Mouse (Mus musculus) heart, postnatal 14 days (tissue): ENCODE results near the gene Cd248. TPM values are rescaled to one million over a fixed set of nuclear protein-coding genes. Genes with fewer than 3 reads are reported as not detected.

ENCODE experiments used
- DNase-seq, 2 experiments: peaks; one replicate each; pipeline ENCODE4 v3.0.0; 2021 to 2022
- intact Hi-C: fragments of 180-260 bp; cut with DNase I; formaldehyde crosslinking; loops from one replicate; pipeline ENCODE4 v1.15.1; 2025
- total RNA-seq, 2 experiments: library from RNA; stranded (reverse); gene quantifications; 2 replicates each; pipeline ENCODE4 v1.2.3; 2021

Cd248 gene
- total RNA-seq, 2 experiments from 2014 or later, result 21.3 to 23.9 TPM

DNA sequence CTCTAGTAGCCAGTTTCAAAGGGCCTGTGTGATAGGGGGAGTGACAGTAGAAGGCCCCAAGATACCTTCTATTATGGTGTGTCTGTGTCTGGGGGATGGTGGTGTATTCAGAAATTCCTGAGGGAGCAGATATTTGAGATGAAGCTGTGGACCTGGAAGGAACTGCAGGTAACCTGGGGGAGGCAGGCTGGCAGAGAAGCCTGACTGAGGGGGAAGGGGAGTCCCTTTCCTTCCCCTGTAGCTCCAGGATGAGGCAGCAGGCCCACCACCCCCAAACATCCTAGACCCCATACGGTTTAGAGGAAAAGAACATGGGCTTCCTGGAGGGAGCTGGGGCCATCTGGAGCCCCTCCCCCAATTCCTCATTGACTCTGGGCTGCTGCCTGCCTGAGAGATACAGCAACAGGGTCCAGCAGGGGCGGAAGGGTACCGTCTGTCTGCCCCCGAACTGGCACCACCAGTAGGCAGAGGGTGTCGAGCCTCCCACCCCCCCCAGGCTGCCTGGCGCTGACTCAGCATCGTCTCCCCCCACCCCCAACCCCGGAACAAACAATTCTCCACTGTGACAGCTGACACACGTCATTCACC lies 28.1 kb downstream of the Cd248 start:
- DNase-seq, result no peak
- intact Hi-C loops, result loop anchor here (2.0 kb wide), 1 partner anchor 45 kb away; no protein-coding TSS in a partner anchor

DNA sequence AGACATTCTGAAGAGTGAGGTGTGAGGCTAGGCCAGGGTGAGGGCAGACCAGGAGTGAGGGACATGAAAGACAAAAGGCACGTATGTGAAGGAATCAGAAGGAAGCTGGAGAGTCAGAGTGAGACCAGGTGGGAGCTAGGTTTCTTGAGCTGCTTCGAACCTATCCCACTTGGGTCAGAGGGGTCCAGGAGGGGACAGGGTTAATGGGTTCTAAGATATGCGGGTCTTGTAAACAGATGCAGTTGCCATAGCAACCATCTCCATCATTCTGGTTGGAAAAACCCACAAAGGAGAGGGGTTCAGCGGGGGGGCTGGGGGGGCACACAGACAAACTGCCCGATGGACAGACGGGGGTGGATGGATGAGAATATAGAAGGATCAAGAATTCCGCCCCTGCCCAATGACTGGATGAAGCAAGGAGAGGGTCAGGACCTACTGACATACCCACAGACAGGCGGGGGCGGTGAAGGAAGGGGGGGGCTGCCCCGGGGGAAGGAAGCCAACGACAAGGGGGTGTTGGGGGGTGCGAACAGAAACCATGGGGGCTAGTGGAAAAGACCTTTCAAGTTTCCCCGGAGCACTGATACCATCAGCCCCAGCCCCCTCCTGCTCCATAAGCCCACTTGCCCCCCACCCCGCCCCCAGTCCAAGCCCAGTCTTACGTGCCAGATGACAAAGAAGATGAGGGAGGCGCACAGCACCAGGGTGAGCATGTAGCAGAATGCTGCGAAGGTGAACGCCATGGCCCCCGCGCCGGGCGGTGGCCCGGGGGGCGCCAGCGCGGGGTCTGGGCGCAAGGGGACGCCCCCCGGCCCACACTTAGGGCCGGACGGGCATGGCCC lies 29.9 kb downstream of the Cd248 start:
- DNase-seq, result no peak
- intact Hi-C loops, result no loop called here

- intact Hi-C loops, result no loop called here
- peak; percentile 73 to 76 for DNase-seq
Observed at GRCm38 (mm10) chr19:5098363-5099143, 30.7 kb downstream of the Cd248 start, which contains the start of gene Cnih2. Gene Cnih2, minus strand, starts transcription at chr19:5098521.

DNA sequence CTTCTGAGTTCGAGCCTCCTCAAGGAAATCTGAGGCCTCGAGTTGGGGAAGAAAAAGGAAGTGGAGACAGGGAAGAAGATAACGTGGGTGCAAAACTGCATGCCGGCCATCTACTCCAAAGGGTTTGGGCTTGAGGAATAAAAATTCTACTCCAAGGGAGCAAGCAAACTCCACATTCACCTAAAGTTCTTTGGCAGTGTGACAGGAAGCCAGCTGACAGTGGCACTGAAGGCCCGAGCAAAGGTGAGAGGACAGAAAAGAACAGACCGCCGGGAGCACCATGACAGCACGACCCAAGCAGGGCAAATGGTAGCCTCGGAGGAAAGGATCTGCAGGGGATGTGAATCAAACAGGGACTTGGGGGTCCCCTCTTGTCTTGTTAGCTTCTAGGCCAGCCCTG lies 38.2 kb downstream of the Cd248 start:
- intact Hi-C loops, result no loop called here

GRCm38 (mm10) chr19:5106731-5107191 lies 38.9 kb downstream of the Cd248 start, which contains the start of gene Rab1b:
Gene Rab1b, minus strand, starts transcription at chr19:5107072.
- peak; percentile 99 for DNase-seq
- intact Hi-C loops, result no loop called here

More for the DNA sequence above, 38.2 kb downstream of the Cd248 start:
- peak in 1 of 2 experiments; percentile 37 for DNase-seq

GRCm38 (mm10) chr19:5107556-5108270 lies 39.8 kb downstream of the Cd248 start:
- no peak for DNase-seq
- intact Hi-C loops, result no loop called here

GRCm38 (mm10) chr19:5108271-5108575 lies 40.3 kb downstream of the Cd248 start:
- peak in 1 of 2 experiments; percentile 52 for DNase-seq
- intact Hi-C loops, result no loop called here

DNA sequence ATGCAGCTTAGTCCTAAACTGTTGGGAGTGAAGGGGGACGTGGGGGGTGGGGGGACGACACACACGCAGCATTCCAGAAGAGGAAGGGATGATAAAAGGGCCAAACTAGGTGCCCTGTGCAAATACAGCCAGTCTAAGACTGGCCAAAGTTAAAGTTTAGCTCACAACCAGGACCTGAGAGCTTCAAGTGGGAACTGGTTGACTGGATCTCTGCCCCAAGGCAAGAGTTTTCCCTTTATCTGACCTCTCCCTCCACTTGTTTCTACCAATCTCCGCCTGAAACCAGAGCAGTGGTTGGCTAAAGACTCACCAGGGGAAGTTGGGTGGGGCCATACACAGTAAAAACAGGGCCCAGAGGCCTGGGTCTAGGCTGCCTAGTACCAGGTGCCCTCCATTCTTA lies 40.8 kb downstream of the Cd248 start:
- intact Hi-C loops, result no loop called here
- DNase-seq, result no peak

DNA sequence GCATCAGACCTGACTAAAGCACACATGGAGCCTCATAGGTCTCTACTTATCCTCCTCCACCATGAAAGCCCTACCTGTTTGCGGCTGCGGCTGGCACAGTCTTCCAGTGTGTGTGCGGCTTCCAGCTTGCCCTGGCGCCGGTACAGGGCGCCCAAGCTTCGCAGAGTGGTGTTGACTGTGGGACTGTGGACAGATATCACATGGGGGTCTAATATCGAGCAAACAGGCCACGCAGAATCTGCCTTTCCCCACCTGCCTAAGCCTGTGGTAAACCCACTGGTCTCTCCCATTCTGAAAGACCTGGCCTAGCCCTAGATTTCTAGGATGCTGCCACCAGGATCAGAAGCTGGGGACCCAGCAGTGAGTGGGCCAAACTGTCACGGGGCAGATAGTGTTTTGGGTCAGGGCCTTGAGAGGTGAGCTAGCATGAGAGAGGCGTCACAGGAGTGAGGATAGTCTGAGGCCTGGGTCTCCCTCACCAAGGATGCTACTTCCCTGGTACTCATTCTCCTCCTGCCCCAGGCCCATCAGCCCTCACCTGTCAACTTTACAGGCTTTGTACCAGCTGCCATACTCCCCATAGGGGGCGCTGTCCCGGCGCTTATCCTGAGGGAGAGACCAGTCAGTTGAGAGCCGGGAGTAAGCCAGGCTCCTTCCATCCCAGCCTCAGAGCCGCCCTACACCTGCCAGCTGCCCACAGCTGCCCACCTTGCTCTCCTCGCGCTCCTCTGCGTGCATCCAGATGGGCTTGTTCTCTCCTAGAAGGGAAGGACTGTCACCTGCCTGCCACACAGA lies 42.0 kb downstream of the Cd248 start:
- intact Hi-C loops, result no loop called here

GRCm38 (mm10) chr19:5113783-5114182 lies 45.9 kb downstream of the Cd248 start:
- DNase-seq, result no peak
- intact Hi-C loops, result no loop called here

More for the DNA sequence above, 42.0 kb downstream of the Cd248 start:
- no peak for DNase-seq

- intact Hi-C loops, result loop anchor here (2.0 kb wide), 1 partner anchor 21 kb away; no protein-coding TSS in a partner anchor
- DNase-seq, result peak; percentile 90 to 94
Observed at GRCm38 (mm10) chr19:5117494-5118383, 49.9 kb downstream of the Cd248 start.

- intact Hi-C loops, result loop anchor here (2.0 kb wide), 1 partner anchor 20 kb away; no protein-coding TSS in a partner anchor
- DNase-seq, result no peak
Observed at GRCm38 (mm10) chr19:5118384-5118698, 50.5 kb downstream of the Cd248 start, which contains the start of gene Klc2. Gene Klc2, minus strand, starts transcription at chr19:5118560.

Other genes with a start within 250 kb of the Cd248 start
- 10 to 100 TPM; 29.3 to 29.9 TPM for gene Ccs, start 228.7 kb upstream of the Cd248 start, total RNA-seq
- not detected for gene Ccdc87, start 228.7 kb upstream of the Cd248 start, total RNA-seq
- 10 to 100 TPM; 69.5 to 76.3 TPM for gene Ctsf, start 212.9 kb upstream of the Cd248 start, total RNA-seq
- gene Actn3, start 190.2 kb upstream of the Cd248 start, total RNA-seq, result under 1 TPM; 0.39 to 0.88 TPM
- 1 to 10 TPM; 4.3 to 4.6 TPM for gene Zdhhc24, start 189.4 kb upstream of the Cd248 start, total RNA-seq
- 1 to 10 TPM; 3.3 to 3.9 TPM for gene Bbs1, start 161.4 kb upstream of the Cd248 start, total RNA-seq
- 10 to 100 TPM; 25.4 to 26.0 TPM for gene Dpp3, start 139.8 kb upstream of the Cd248 start, total RNA-seq
- gene Peli3, start 125.0 kb upstream of the Cd248 start, total RNA-seq, result 1 to 10 TPM in 1 of 2 experiments, under 1 TPM in 1; 0.73 to 1.1 TPM
- 10 to 100 TPM; 54.4 to 59.0 TPM for gene Mrpl11, start 105.9 kb upstream of the Cd248 start, total RNA-seq
- not detected for gene Npas4, start 77.8 kb upstream of the Cd248 start, total RNA-seq
- 10 to 100 TPM; 15.2 to 15.3 TPM for gene Slc29a2, start 44.2 kb upstream of the Cd248 start, total RNA-seq
- gene B4gat1, start 29.3 kb upstream of the Cd248 start, total RNA-seq, result 10 to 100 TPM; 40.8 to 44.4 TPM
- gene AC124502.3, start 29.2 kb upstream of the Cd248 start, total RNA-seq, result 1 to 10 TPM in 1 of 2 experiments, under 1 TPM in 1; 0.98 to 1.8 TPM
- 10 to 100 TPM; 12.9 to 14.8 TPM for gene Brms1, start 26.7 kb upstream of the Cd248 start, total RNA-seq
- gene Rin1, start 17.6 kb upstream of the Cd248 start, total RNA-seq, result 1 to 10 TPM; 1.8 TPM
- 1 to 10 TPM; 2.7 to 2.8 TPM for gene Tmem151a, start 17.5 kb downstream of the Cd248 start, total RNA-seq
- gene Yif1a, start 20.5 kb downstream of the Cd248 start, total RNA-seq, result 10 to 100 TPM; 70.4 to 70.8 TPM
- gene Cnih2, start 30.4 kb downstream of the Cd248 start, total RNA-seq, result under 1 TPM in 1 of 2 experiments, not detected in 1; 0.63 TPM
- gene Rab1b, start 39.0 kb downstream of the Cd248 start, total RNA-seq, result 100 to 1,000 TPM; 187 to 192 TPM
- 10 to 100 TPM; 41.3 to 44.8 TPM for gene Klc2, start 50.5 kb downstream of the Cd248 start, total RNA-seq
- gene Pacs1, start 205.0 kb downstream of the Cd248 start, total RNA-seq, result 10 to 100 TPM; 21.5 to 22.1 TPM
- 100 to 1,000 TPM; 109 to 116 TPM for gene Sf3b2, start 227.4 kb downstream of the Cd248 start, total RNA-seq
- gene Gal3st3, start 230.3 kb downstream of the Cd248 start, total RNA-seq, result 10 to 100 TPM; 20.0 to 23.8 TPM